Mouse (Mus musculus) heart, adult 8-10 months (tissue): ENCODE results near the gene Olfr1506. TPM values are rescaled to one million over a fixed set of nuclear protein-coding genes. Genes with fewer than 3 reads are reported as not detected.
"Not testable (repeated sequence)": the region's sequence is repeated elsewhere in the genome, so short reads cannot be mapped to it uniquely, and the experiment has no call there.

ENCODE experiments used
- DNase-seq: peaks from one replicate; pipeline ENCODE4 v3.0.0; 2022; ENCODE audit warnings: low spot score
- total RNA-seq, 4 experiments: library from RNA; stranded (reverse); gene quantifications; 2 replicates each; pipeline ENCODE4 v1.2.4; 2022

The Olfr1506 gene
- not detected for total RNA-seq

- DNase-seq, result not testable (repeated sequence)
These were observed at the start of gene Olfr1506 for GRCm38 (mm10) chr2:90224393-90224792. Olfr1506 (minus strand) TSS chr2:90224493.

- DNase-seq, result no peak
These were observed 46.6 kb upstream of the Olfr1506 start, which contains the start of gene Olfr1271 for GRCm38 (mm10) chr2:90270932-90271331. Olfr1271 (minus strand) TSS chr2:90271032.

GRCm38 (mm10) chr2:90257492-90257891, 33.2 kb upstream of the Olfr1506 start, which contains the start of gene Olfr142:
Olfr142 (minus strand) TSS chr2:90257592.
- no peak for DNase-seq

- not testable (repeated sequence) for DNase-seq
These were observed 24.7 kb downstream of the Olfr1506 start for GRCm38 (mm10) chr2:90199606-90200005.

- not testable (repeated sequence) for DNase-seq
These were observed 29.0 kb downstream of the Olfr1506 start for GRCm38 (mm10) chr2:90195285-90195684.

- DNase-seq, result not testable (repeated sequence)
These were observed 29.5 kb downstream of the Olfr1506 start for GRCm38 (mm10) chr2:90194750-90195149.

- not testable (repeated sequence) for DNase-seq
These were observed 37.2 kb downstream of the Olfr1506 start for GRCm38 (mm10) chr2:90187082-90187481.

- not testable (repeated sequence) for DNase-seq
These were observed 38.2 kb downstream of the Olfr1506 start for GRCm38 (mm10) chr2:90186082-90186481.

Other genes with a start within 250 kb of the Olfr1506 start
- gene Olfr1261, start 233.3 kb downstream of the Olfr1506 start, total RNA-seq, result not detected
- gene Olfr1262, start 224.3 kb downstream of the Olfr1506 start, total RNA-seq, result not detected
- gene Olfr1263, start 212.4 kb downstream of the Olfr1506 start, total RNA-seq, result not detected
- not detected for gene Olfr1264, start 198.9 kb downstream of the Olfr1506 start, total RNA-seq
- gene Olfr1265, start 189.2 kb downstream of the Olfr1506 start, total RNA-seq, result not detected
- gene Olfr140, start 160.9 kb downstream of the Olfr1506 start, total RNA-seq, result not detected
- gene Olfr1269, start 103.1 kb downstream of the Olfr1506 start, total RNA-seq, result not detected
- not detected for gene Olfr32, start 82.2 kb downstream of the Olfr1506 start, total RNA-seq
- gene Olfr1270, start 71.4 kb downstream of the Olfr1506 start, total RNA-seq, result not detected
- not detected for gene Olfr142, start 33.1 kb upstream of the Olfr1506 start, total RNA-seq
- gene Olfr1271, start 46.5 kb upstream of the Olfr1506 start, total RNA-seq, result not detected
- gene Olfr1272, start 68.3 kb upstream of the Olfr1506 start, total RNA-seq, result not detected
- gene Gm13769, start 97.7 kb upstream of the Olfr1506 start, total RNA-seq, result under 1 TPM in 3 of 4 experiments, not detected in 1; 0.14 to 0.25 (median 0.16) TPM
- gene Olfr1274-ps, start 174.2 kb upstream of the Olfr1506 start, total RNA-seq, result not detected